In the genomic region with DNA sequence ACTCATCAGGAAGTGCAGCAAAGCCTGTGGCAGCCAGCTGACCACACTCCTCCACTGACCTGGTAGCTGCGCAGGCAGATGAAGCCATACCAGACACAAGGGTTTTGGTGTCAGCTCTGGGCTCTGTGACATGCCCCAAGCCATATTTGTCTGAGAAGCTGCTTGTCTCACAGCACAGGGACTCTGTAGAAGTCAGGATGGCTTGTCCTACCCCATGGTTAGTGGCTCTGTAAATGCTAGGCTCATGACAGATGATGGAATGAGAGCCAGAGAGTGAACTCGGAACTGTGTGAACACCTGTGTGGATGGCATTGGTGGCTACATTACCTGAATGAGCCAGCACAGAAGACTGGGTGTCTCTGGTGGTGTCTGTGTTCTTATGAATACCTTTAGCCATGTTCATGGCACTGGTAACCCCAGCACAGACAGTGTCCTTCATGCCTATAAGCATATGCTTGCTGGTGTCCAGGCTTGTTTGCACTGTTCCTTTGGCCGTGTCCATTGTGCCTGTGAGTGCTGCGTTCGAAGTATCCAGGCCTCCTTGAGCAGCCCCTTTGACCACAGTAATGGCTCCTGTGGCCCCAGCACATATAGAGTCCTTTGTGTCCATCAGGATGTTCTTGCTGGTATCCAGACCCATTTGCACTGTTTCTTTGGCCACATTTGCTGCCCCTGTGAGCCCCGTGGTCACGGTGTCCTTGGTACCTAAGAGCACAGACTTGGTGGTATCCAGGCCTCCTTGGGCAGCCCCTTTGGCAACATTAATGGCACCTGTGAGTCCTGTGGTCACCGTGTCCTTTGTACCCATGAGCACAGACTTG, we compare ENCODE assay signal across 14 mouse cellular contexts. TPM values are rescaled to one million over a fixed set of nuclear protein-coding genes. Genes with fewer than 3 reads are reported as not detected.
"Had no signal": no experiment of that assay in that cellular context is flagged by ENCODE, and none has a peak within 500 bp of the region (broad histone marks: within the 10 kb centered on the region; RNA-seq: fewer than 3 reads in every experiment).

No protein-coding gene starts in this region.

- H3K4me3 ChIP-seq: kidney, embryonic 15.5 days; limb, embryonic 13.5 days; liver, embryonic 13.5 days; midbrain, embryonic 13.5 days; myocyte; neural tube, embryonic 15.5 days had no signal

- DNase-seq: kidney, postnatal 14 days; left cerebral cortex, postnatal 4 days; liver, embryonic 13.5 days; lung, adult 18-20 months; right cerebral cortex, adult 18-20 months; right cerebral cortex, postnatal 25 days; thymus, postnatal 36 days had no signal

- H3K4me2 ChIP-seq: kidney, embryonic 15.5 days; limb, embryonic 13.5 days; liver, embryonic 13.5 days; midbrain, embryonic 13.5 days; neural tube, embryonic 15.5 days had no signal

- H3K27me3 ChIP-seq: kidney, embryonic 15.5 days; limb, embryonic 13.5 days; liver, embryonic 13.5 days; midbrain, embryonic 13.5 days; neural tube, embryonic 15.5 days had no signal

- H3K9me3 ChIP-seq: kidney, embryonic 15.5 days; limb, embryonic 13.5 days; liver, embryonic 13.5 days; midbrain, embryonic 13.5 days; neural tube, embryonic 15.5 days had no signal

- H3K9ac ChIP-seq: kidney, embryonic 15.5 days; limb, embryonic 13.5 days; liver, embryonic 13.5 days; midbrain, embryonic 13.5 days; neural tube, embryonic 15.5 days had no signal

- H3K4me1 ChIP-seq: kidney, embryonic 15.5 days; limb, embryonic 13.5 days; midbrain, embryonic 13.5 days; neural tube, embryonic 15.5 days had no signal

- H3K27ac ChIP-seq: kidney, embryonic 15.5 days; limb, embryonic 13.5 days; liver, embryonic 13.5 days; midbrain, embryonic 13.5 days; neural tube, embryonic 15.5 days had no signal

RNA-seq across cellular contexts. Expression of gene Plin4, which starts 5.9 kb away (rescaled TPM):
- total RNA-seq: megakaryocyte-erythroid progenitor cell, adult 5-6 weeks had no signal
- polyA plus RNA-seq: liver, embryonic 13.5 days had no signal

RNA-seq across cellular contexts. Expression of gene Plin5, which starts 13.7 kb away (rescaled TPM):
- total RNA-seq: megakaryocyte-erythroid progenitor cell, adult 5-6 weeks had no signal
- polyA plus RNA-seq: limb, embryonic 13.5 days had no signal

RNA-seq across cellular contexts. Expression of gene Lrg1, which starts 18.1 kb away (rescaled TPM):
- total RNA-seq: left cerebral cortex, postnatal 4 days had no signal
- polyA plus RNA-seq: neural tube, embryonic 11.5 days had no signal
